ENCODE assay signal across 9 mouse cellular contexts in genomic region chr19:55745192-55745578, GRCm38 (mm10). TPM values are rescaled to one million over a fixed set of nuclear protein-coding genes. Genes with fewer than 3 reads are reported as not detected.
DNase-seq lines count a peak whose midpoint lies in the region; ATAC-seq lines count a peak whose summit lies in the region.
"Had no signal": no experiment of that assay in that cellular context is flagged by ENCODE, and none has a peak within 500 bp of the region (broad histone marks: within the 10 kb centered on the region; RNA-seq: fewer than 3 reads in every experiment).

No protein-coding gene starts in this region.

- WGBS in kidney, embryonic 14.5 days, result 16% methylated on average over 9 of the region's 9 CpGs
- WGBS in forebrain, embryonic 10.5 days, result 3% methylated on average over 9 of the region's 9 CpGs
- WGBS in limb, embryonic 10.5 days, result 4% methylated on average over 9 of the region's 9 CpGs
- 11% methylated on average over 9 of the region's 9 CpGs for WGBS in neural tube, embryonic 13.5 days

- peaks cover 54% of the 10 kb centered on the region for H3K4me1 ChIP-seq in kidney, embryonic 14.5 days (ENCODE audit: control insufficient read depth, insufficient read depth, low read length)
- peaks cover 82% of the 10 kb centered on the region for H3K4me1 ChIP-seq in forebrain, embryonic 10.5 days
- peaks cover 79% of the 10 kb centered on the region for H3K4me1 ChIP-seq in limb, embryonic 10.5 days
- peaks cover 81% of the 10 kb centered on the region for H3K4me1 ChIP-seq in neural tube, embryonic 13.5 days (replicated peaks)

- peak overlapping the region; percentile 86 for H3K4me3 ChIP-seq in kidney, embryonic 14.5 days (ENCODE audit: low read length)
- H3K4me3 ChIP-seq in forebrain, embryonic 10.5 days, result peak overlapping the region; percentile 95
- H3K4me3 ChIP-seq in limb, embryonic 10.5 days, result peak overlapping the region; percentile 94
- peak overlapping the region; percentile 51 for H3K4me3 ChIP-seq in neural tube, embryonic 13.5 days

- DNase-seq in kidney, adult 9 months, result no peak
- no peak for DNase-seq in forebrain, embryonic 10.5 days (ENCODE audit: extremely low spot score, low spot score)
- peak; percentile 57 for DNase-seq in limb, embryonic 10.5 days (ENCODE audit: low spot score)
- DNase-seq in thymus, postnatal 4 days, result no peak
- DNase-seq in adrenal gland, adult 18-20 months (ENCODE audit: low spot score in 2 of 2), result no peak
- DNase-seq in urinary bladder, postnatal 25 days (ENCODE audit: low spot score), result no peak
- DNase-seq: layer of hippocampus, postnatal 36 days had no signal

- H3K36me3 ChIP-seq in kidney, embryonic 14.5 days (ENCODE audit: control insufficient read depth, insufficient read depth, low read length), result no peaks in the 10 kb centered on the region
- H3K36me3 ChIP-seq in forebrain, embryonic 10.5 days (replicated peaks), result no peaks in the 10 kb centered on the region
- H3K36me3 ChIP-seq in limb, embryonic 10.5 days, result peaks cover 3% of the 10 kb centered on the region; the same call in 1 of the 2 replicates
- H3K36me3 ChIP-seq in neural tube, embryonic 13.5 days, result no peaks in the 10 kb centered on the region

- peak overlapping the region; percentile 91 for H3K4me2 ChIP-seq in kidney, embryonic 14.5 days (replicated peaks; ENCODE audit: low read depth, low read length)
- H3K4me2 ChIP-seq in neural tube, embryonic 13.5 days, result peak overlapping the region; percentile 68

- no peak for ATAC-seq in kidney, embryonic 14.5 days (ENCODE audit: low FRiP score, low TSS enrichment)
- ATAC-seq in neural tube, embryonic 13.5 days (ENCODE audit: low read depth), result no peak

- no peaks in the 10 kb centered on the region for H3K27me3 ChIP-seq in kidney, embryonic 14.5 days (ENCODE audit: control insufficient read depth, insufficient read depth, low read length)
- no peaks in the 10 kb centered on the region for H3K27me3 ChIP-seq in forebrain, embryonic 10.5 days (ENCODE audit: poor library complexity, severe bottlenecking)
- H3K27me3 ChIP-seq in limb, embryonic 10.5 days (ENCODE audit: low read depth, poor library complexity, severe bottlenecking), result no peaks in the 10 kb centered on the region
- peaks cover 51% of the 10 kb centered on the region for H3K27me3 ChIP-seq in neural tube, embryonic 13.5 days

- peak overlapping the region; percentile 98; the same call in 1 of the 2 replicates for H3K9ac ChIP-seq in kidney, embryonic 14.5 days (ENCODE audit: low read depth, low read length)
- H3K9ac ChIP-seq in neural tube, embryonic 13.5 days, result peak overlapping the region; percentile 76

- no peak overlapping the region for H3K27ac ChIP-seq in kidney, embryonic 14.5 days (ENCODE audit: low read depth, low read length)
- peak overlapping the region; percentile 100 for H3K27ac ChIP-seq in forebrain, embryonic 10.5 days
- H3K27ac ChIP-seq in limb, embryonic 10.5 days, result peak overlapping the region; percentile 100
- H3K27ac ChIP-seq in neural tube, embryonic 13.5 days (replicated peaks), result no peak overlapping the region

- no peaks in the 10 kb centered on the region for H3K9me3 ChIP-seq in kidney, embryonic 14.5 days (ENCODE audit: control insufficient read depth, low read length)
- H3K9me3 ChIP-seq in forebrain, embryonic 10.5 days, result no peaks in the 10 kb centered on the region
- H3K9me3 ChIP-seq in limb, embryonic 10.5 days (replicated peaks), result no peaks in the 10 kb centered on the region
- H3K9me3 ChIP-seq in neural tube, embryonic 13.5 days, result no peaks in the 10 kb centered on the region

RNA-seq across cellular contexts. Expression of gene Tcf7l2, which starts 3.6 kb away (rescaled TPM):
- 65.8 and 80.8 TPM in 2 replicates for polyA plus RNA-seq in kidney, embryonic 14.5 days (2014; fragmentation: Nextera tagmentation; extraction: Ambion mirVana)
- polyA plus RNA-seq in forebrain, embryonic 10.5 days (2016; fragmentation: Nextera tagmentation; extraction: Ambion mirVana), result 96.2 and 105 TPM in 2 replicates
- 96.4 and 166 TPM in 2 replicates for polyA plus RNA-seq in limb, embryonic 10.5 days (2016; fragmentation: Nextera tagmentation; extraction: Ambion mirVana)
- polyA plus RNA-seq in neural tube, embryonic 13.5 days (2015; fragmentation: Nextera tagmentation; extraction: Ambion mirVana), result 18.4 and 29.2 TPM in 2 replicates
- total RNA-seq in adrenal gland, adult 18-20 months (2021), result 10 to 100 TPM; 16.0 to 17.3 TPM

Comparison
In these comparisons a context has a peak if more than half of its experiments do, and no peak if none do; other contexts are left out.
1. H3K27ac ChIP-seq: peak in forebrain, embryonic 10.5 days (single experiment) and limb, embryonic 10.5 days (single experiment); none in kidney, embryonic 14.5 days (single experiment) and neural tube, embryonic 13.5 days (single experiment).
2. Peak in every context shown above with its lines, with median percentiles within 50 percentile points of each other: H3K4me3 ChIP-seq.